Mouse (Mus musculus) small intestine, adult 2 months (tissue): ENCODE measurements at regions not wholly inside any gene's neighbourhood (a gene's known extent, or its start where the extent isn't known, plus 50 kb on each side); places are given as distances from the start of the nearest gene placed in this dataset.

Source experiments
- CTCF ChIP-seq: fragments of 200-500 bp; IDR thresholded peaks from 2 replicates; pipeline ENCODE4 v1.5.1; 2012; ENCODE audit warnings: low read depth, mild to moderate bottlenecking, control low read depth, inconsistent platforms, low read length, moderate library complexity, mixed read lengths; ENCODE audit not compliant: insufficient replicate concordance, insufficient read length; ENCODE audit errors: extremely low read depth
- POLR2A ChIP-seq: fragments of 200-500 bp; IDR thresholded peaks from 2 replicates; pipeline ENCODE4 v1.6.1; 2012; ENCODE audit warnings: low read depth, mild to moderate bottlenecking, control low read depth, inconsistent platforms, low read length, moderate library complexity

DNA sequence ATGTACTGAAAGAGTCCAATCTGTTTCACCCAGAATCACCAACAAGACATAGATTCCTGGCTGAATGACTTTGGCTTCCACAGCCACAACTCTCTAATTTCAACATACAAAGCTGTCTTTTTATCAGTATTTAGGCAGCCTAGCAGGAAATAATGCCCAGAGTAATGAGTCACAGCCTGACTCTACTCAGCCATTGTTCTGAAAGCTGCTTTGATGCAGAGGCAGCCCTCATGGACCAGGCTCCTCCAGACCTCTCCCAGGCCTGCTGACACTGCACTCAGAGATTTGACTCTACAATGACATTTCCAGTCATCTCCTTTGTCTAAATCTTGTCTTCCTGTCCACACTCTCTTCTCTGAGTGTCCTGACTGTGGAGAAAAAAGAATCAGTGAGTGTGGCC lies 250.4 kb downstream of the Tle4 start:
- TF ChIP-seq POLR2A: no peak
- no peak for TF ChIP-seq CTCF
